Mouse (Mus musculus) CH12F3 (cell line): ENCODE measurements around the gene Ifnb1.
"Not testable (repeated sequence)": the region's sequence is repeated elsewhere in the genome, so short reads cannot be mapped to it uniquely, and the experiment has no call there.

ENCODE experiments used
- in situ Hi-C: fragments of 300-500 bp; cut with MboI; formaldehyde crosslinking; loops from 2 replicates; pipeline ENCODE4 v1.14.3; 2020; ENCODE audit warnings: low sequenced_read_pairs

Gene Ifnb1

DNA sequence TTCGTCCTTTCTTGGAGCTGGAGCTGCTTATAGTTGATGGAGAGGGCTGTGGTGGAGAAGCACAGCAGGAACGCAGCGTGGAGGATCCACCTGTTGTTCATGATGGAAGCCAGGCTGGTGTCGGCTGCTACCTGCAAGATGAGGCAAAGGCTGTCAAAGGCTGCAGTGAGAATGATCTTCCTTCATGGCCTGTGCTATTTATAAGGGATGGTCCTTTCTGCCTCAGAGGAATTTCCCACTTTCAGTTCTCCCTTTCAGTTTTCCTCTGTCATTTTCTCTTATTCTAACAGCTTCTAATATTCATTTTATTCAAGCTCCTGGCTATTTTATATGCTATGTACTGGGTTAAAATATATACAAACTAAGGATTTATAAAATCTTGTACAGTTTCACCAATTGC lies at the start of gene Ifnb1:
TSS of gene Ifnb1 (minus strand) at position 101 of the 400 bp plus-strand sequence.
- in situ Hi-C loops: no loop called here

DNA sequence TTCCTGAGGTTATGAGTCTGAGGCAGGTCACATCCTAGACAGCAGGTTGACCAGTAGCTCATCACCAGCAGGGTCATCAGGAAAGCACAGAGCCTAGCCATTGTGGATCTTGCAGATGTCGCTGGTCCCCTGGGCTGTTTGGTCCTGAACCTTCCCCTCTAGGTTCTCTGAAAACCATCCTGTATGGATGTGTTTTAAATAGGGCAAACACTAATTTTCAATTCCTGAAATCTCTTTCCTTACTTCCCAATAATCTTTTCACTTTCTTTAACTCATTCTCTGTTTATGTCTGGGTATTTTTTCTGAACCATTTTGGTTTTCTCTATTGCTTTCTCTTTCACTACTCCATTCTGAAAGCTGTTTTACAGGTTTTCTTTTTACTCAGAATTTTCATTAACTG lies 49.1 kb upstream of the Ifnb1 start, which contains the start of gene Ifna14:
TSS of gene Ifna14 (minus strand) at position 101 of the 400 bp plus-strand sequence.
- in situ Hi-C loops: no loop called here

DNA sequence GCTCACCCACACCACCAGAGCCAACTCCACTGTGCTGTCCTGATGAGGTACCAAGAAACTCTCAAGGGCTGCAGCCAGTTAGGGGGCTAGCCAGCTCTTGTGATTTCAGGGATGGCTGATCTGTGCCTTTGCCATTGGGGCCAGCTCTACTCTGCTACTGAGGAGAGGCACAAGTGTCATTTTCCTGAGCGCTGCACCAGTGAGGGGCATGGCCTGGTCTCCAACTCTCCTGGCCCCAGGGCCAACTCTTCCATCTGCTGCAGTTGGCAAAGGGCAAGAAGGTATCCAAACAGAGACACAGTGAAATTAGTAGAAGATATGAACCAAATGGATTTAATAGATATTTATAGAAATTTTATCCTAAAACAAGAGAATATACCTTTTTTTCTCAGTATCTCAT lies 39.2 kb upstream of the Ifnb1 start:
- in situ Hi-C loops: no loop called here

DNA sequence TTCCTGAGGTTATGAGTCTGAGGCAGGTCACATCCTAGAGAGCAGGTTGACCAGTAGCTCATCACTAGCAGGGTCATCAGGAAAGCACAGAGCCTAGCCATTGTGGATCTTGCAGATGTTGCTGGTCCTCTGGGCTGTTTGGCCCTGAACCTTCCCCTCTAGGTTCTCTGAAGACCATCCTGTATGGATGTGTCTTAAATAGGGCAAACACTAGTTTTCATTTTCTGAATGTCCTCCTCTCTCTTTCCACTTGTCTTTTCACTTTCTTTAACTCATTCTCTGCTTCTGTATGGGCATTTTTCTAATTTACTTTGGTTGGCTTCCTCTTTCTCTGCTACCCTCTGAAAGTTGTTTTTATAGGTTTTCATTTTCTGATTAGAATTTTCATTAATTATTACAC lies 35.6 kb upstream of the Ifnb1 start, which contains the start of gene Ifna15:
TSS of gene Ifna15 (minus strand) at position 101 of the 400 bp plus-strand sequence.
- in situ Hi-C loops: not testable (repeated sequence)

DNA sequence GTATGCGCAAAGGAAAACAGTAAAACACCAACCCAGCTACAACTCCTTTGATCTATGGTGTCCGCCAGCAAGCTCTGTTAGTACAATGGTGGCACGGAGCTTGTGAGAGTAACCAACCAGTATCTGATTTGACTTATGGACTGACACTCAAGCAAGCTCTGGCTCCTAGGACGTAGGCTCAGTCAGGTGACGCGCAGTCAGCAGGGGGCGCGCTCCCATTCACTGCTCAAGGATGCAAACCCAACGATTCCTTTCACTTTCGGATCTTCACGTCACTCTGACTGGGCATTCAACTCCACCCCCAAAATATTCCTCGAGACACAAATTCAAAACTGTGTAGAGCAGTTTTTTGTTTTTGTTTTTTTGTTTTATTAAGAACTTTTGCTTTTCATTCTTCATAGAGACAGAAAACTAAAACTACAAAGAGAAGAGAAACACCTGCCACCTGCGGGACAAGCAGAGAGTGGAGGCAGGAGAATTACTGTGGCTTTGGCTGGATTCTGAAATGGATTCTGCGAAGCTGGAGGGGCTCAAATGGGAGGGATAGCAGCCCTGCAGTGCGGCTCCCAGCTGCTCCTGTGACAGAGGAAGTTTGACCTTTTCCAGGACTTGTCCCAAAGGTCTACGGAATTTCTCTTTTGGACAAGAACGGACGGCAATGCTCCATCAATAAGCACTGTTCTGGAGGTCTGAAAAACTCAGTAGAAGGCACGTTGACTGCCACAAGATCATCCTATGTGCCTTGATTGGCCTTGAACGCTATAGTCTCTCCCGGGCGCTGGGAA lies 27.8 kb upstream of the Ifnb1 start:
- in situ Hi-C loops: no loop called here

DNA sequence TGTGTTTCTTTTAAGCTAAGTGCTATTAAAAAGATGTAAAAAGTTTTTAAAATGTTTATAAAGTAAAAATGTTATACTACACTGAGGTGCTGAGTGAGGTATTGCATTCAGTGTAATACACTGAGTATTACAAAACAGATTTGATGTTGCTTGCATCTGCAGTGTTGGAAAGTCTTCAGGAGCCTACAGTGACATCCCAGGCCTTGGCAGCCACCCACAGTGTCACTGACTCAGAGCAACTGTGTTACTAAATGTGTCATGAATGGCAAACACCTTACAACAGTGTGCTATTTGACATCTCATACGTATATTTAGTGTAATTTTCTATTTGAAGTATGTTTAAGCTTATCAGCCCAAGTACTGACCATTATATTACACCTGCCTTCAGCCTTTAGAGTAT lies 25.4 kb upstream of the Ifnb1 start:
- in situ Hi-C loops: loop anchor here (25.0 kb wide), 3 partner anchors 511 to 1186 kb away; partner anchors contain the start of gene Mllt3

DNA sequence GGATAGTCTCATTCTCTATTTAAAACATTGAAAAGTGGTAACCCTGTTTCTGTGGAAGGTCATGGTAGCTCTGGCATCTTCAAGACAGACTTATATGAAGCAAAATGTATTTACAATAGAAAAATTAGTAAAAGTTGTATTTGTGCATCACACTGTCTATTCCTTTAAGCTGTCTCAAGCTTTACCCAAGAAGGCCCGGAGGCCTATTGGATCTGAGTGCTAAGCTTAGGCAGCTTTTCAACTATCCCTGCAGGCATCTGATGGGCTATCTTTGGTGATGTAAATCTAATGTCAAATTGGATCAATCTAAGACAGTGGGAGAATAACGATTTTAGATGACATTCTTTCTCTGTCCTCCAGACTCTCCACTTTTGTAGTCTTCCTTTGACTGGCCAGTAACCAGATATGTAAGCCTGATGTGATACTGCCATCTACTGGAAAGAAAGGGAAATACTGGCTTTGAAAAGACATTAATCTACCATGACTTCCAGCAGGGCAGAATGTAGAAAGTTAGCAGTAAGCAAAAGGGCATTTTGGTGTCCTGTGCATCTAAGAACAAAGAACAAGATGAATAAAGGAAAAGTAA lies 21.2 kb upstream of the Ifnb1 start:
- in situ Hi-C loops: loop anchor here (25.0 kb wide), 3 partner anchors 506 to 1181 kb away; partner anchors contain the start of gene Mllt3

DNA sequence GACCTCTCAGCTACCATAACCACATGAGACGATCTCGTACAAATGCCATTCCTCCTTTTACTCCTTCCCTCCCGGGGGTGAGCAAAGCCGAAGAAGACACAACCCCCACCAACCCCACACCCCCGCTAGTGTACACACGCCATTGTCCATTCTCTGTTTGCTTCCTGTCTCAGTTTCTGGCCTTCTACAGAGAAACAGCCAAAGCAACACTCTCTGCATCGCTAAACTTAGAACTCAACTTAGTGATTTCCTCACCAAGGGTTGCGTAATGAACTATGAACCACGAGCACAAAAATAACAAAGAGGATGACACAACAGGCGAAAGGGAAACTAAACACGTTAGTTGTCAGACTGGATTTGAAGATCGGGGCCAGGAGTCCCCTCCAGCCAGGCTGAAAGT lies 14.8 kb upstream of the Ifnb1 start:
- in situ Hi-C loops: loop anchor here (25.0 kb wide), 3 partner anchors 500 to 1175 kb away; partner anchors contain the start of gene Mllt3

DNA sequence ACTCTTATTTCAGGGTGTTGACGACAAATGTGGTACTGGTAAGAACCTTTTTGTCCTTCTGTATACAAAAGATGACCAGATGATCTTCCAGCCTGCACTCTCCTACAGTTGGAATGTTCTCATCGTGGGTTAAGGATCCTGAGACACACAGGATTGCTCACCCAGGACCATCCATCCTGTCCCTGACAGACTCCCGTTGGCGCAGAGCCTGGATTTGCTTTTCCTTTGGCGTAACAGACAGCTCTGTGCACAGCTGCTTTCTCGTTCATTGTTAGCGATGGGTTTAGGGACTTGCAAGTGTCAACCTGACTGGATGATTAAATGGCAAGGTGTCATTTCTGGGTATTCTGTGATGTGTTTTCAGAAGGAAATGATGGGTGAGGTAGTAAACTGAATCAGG lies 14.1 kb upstream of the Ifnb1 start:
- in situ Hi-C loops: loop anchor here (25.0 kb wide), 3 partner anchors 499 to 1174 kb away; partner anchors contain the start of gene Mllt3

DNA sequence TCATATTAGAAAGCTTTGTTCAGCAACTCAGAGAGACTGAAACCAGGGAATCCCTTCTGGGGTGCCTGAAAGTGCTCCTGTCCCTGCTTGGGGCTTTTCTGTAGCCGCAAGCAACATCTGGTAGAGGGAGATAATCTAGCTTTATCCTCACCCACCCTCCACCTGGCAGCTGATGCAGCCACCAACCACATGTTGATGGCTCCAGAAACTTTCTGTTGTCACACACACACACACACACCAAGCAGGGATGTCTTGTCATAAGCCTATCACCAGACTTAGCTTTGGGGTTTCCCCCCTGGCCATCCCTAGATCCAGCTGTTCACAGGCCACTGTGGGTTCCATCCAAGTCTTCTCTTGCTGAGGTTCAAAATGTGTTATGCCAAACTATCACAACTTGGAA lies 13.2 kb upstream of the Ifnb1 start:
- in situ Hi-C loops: loop anchor here (25.0 kb wide), 3 partner anchors 498 to 1173 kb away; partner anchors contain the start of gene Mllt3

DNA sequence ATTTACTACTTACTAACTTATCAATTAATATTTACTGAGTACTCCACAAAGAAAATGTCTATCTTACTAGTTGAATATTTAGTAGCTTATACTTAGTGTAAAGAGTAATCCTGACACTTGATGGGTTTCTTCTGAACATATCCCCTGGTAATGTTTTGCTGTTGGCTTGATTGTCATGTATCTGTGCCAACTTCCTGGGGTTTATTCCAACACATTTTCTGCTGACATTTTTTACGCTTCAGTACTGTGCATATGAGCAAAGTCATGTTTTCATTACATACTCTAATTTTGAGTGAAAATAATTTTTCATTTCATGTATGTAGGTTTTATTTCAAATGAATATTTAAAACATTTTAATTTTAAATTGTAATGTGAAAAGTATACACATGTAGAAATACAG lies 12.3 kb upstream of the Ifnb1 start:
- in situ Hi-C loops: loop anchor here (25.0 kb wide), 3 partner anchors 498 to 1173 kb away; partner anchors contain the start of gene Mllt3

DNA sequence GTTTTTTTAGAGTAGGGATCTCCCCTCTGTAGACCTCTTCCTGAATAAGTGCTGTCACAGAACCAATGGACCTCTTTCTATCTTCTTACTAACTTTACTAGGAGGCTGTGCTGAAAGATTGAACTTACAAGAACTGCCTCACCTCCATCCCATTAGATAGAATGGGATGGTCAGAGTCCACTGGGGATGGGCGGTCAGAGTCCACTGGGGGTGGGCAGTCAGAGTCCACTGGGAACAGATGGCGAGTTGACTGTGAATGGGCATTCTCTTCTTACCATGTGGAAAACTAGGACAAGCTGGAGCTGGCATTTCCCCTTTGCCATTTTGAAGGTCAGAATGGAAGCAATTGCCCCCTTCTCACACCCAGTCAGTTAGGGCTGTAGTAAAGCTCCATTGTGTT lies 10.9 kb upstream of the Ifnb1 start:
- in situ Hi-C loops: loop anchor here (25.0 kb wide), 3 partner anchors 496 to 1171 kb away; partner anchors contain the start of gene Mllt3

DNA sequence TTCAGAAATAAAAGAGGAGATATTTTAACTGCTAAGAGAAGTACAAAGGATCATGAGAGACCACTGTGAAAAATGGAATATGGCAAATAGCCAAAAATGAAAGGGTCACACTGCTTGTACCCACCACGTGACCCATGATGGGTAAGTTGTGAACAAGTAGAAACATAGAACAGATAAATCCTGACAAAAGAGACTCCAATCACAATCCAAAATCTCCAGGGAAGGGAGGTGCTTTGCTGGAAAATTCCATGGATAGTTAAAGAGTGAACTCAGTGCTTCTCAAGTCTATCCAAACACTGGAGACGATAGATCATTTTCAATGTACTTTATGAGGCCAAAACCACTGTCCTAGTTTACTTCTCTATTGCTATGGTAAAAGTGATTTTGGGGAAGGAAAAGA lies 8.3 kb upstream of the Ifnb1 start:
- in situ Hi-C loops: loop anchor here (25.0 kb wide), 3 partner anchors 494 to 1169 kb away; partner anchors contain the start of gene Mllt3

DNA sequence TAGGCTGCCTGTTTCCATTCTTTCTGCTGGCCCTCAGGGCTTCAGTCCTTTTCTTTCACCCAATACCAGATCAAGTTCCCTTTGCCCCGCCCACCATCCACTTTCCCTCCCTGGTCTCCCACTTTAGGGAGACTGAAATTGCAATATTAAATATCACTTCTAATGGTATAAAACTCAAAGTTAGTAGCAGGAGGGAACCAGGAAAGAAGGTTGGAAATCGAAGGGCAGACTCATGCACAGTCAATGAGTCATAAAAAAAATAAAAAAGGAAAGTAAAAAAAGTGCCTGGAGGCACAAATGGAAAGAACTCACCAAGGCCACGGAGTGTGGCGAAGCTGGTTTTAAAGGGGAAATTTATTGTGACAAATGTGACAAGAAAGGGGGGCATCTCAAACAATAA lies 7.7 kb upstream of the Ifnb1 start:
- in situ Hi-C loops: loop anchor here (25.0 kb wide), 3 partner anchors 493 to 1168 kb away; partner anchors contain the start of gene Mllt3

DNA sequence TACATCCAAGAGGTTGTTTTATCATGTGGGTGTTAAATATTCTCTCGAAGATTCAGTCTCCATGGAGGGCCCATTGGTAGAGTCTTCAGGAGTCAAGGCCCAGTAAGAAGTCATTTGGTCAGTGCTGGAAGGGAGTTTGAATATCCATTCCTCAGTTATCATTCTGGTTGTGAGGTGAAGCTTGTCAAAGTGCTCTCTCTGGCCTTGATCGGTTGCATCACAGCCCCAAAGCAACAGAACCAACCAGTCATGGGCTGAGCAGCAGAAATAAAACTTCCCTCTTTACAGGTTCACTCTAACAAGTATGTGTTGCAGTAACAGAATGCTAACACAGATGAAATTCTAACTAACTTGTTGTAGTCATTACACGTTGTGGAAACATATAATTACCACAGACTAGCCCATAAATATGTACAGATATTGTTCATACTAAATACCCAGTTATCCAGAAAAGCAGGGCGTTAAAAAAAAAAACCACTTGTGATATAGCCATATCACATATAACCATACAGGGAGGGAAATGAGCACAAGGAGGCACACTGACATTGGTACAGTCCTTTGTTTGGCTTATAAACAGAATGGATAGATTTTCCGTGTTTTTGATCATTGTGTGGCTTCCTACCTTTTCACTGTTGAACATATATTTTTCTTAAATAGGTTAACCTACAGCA lies 3.9 kb upstream of the Ifnb1 start:
- in situ Hi-C loops: loop anchor here (25.0 kb wide), 3 partner anchors 489 to 1164 kb away; partner anchors contain the start of gene Mllt3

DNA sequence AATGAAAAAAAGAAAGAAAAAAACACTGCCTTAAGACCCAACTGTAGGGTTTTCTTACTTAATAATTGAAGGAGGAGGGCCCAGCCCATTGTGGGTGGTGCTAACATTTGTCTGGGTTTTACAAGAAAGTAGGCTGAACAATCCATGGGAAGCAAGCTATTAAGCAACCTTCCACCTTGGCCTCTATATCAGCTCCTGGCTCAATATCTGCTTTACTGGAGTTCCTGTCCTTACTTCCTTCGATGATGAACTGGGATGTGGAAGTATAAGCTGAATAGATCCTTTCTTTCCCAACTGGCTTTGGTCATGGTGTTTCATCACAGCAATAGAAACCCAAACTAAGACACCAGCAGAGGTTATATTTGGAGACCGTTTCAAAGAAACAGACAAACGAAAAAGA lies 2.8 kb upstream of the Ifnb1 start:
- in situ Hi-C loops: loop anchor here (25.0 kb wide), 3 partner anchors 488 to 1163 kb away; partner anchors contain the start of gene Mllt3

DNA sequence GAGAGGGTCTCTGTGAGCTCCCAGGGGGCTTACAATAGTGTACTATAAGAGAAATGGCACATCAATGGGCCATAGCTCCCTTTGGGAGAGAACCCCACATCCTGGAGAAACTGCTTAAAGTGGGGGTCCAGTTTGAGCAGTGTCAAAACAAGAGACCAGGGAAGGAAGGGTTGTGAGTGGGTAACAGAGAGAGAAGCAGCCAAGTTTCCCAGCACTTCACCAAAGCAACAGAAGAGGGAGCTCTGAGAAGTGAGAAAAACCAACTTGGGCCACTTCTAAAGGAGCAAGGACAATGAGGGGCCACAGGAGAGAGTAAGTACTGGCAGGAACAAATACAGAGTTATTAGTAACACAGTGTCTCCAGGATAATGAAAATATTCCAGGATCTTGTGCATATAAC lies 667 bp upstream of the Ifnb1 start:
- in situ Hi-C loops: no loop called here

DNA sequence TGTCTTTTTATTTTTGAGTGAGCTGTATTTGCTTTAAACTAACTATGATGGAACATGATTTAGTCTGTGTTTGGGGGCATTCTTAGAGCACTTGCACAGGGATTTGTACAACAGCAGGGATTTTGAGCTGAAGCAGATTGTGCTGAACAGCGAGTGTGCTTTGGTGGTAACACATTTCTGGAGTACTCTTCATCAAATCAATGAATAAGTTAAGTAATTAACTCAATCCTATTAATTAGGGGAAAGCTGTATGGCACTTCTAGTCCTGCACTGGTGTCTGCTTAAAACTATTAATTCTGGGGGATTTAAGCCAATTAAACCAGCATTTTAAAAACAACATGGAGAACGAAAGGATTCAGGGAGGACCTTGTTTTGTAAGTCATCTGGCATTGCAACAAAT lies 4.6 kb downstream of the Ifnb1 start:
- in situ Hi-C loops: no loop called here

DNA sequence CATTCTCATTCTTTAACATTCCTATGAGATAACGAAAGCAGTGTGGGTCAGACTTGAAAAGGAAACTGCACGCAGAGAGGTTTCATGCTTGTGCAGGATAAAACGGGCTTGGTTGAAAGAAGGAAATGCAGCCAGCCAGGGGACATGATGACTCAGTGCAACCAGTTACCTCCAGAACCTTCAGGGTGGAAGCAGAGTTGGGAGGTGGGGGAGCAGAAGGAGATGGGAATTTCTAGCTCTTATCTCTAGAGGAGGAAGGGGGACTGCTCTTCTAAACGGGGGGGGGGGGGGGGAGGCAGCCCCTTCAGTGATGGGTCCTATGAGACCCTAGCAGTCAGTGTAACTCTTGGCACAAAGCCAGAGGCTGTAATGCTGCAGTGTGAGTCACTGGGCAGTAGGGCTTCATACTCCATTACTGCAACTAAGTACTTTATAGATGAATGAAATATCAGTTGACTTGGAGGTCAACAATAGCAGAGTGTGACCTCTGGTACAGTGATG lies 6.8 kb downstream of the Ifnb1 start:
- in situ Hi-C loops: no loop called here

DNA sequence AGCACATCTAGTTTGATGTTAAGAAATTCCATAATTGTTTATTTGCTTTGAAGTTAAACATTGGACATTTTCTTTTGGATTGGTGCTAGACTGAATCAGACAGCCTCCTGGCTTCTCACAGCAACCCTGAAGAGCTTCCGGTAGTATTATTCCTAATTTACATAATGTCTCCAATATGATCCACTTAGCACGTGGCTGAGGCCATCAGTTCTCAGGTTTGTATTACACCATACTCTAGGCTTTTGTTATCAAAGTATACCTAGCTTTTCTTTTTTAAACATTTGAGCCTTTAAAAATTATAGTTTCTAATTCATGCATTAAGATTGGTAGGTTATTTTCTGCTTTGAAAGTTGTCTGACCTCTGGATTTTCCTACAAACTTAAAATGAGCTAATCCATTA lies 7.3 kb downstream of the Ifnb1 start:
- in situ Hi-C loops: no loop called here

DNA sequence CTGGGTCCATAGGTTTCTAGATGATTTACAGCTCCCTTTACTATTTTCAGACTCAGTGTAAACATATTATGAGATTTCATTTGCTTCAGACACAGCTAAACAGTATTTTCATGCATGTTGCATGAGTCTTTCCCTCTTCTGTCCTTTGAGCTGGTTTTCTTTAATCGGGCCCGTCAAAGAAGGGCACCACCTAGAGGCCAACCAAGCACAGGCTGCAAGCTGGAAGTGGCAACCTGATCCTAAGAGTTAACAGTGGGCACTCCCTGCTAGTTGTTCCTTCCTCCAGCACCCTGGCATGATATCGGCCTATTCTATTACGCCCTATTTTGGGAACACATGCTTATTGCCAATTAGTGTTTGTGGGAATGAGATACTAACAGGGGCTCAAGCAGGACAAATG lies 8.2 kb downstream of the Ifnb1 start:
- in situ Hi-C loops: no loop called here
